ENCODE assay signal across 8 mouse cellular contexts in genomic region chr8:123682073-123682761, GRCm38 (mm10). TPM values are rescaled to one million over a fixed set of nuclear protein-coding genes. Genes with fewer than 3 reads are reported as not detected.
A peak's percentile ranks its signal among the peaks of the same experiment; 100 is the strongest.
DNase-seq lines count a peak whose midpoint lies in the region; ATAC-seq and TF ChIP-seq lines count a peak whose summit lies in the region.

No protein-coding gene starts in this region.

- peaks cover 15% of the 10 kb centered on the region for H3K4me1 ChIP-seq in forebrain, embryonic 10.5 days
- H3K4me1 ChIP-seq in forebrain, embryonic 15.5 days, result peaks cover 4% of the 10 kb centered on the region; the same call in 1 of the 2 replicates
- peaks cover 8% of the 10 kb centered on the region; the same call in 1 of the 2 replicates for H3K4me1 ChIP-seq in intestine, postnatal 0 days (replicated peaks; ENCODE audit: control insufficient read depth, insufficient read depth, low read length)
- H3K4me1 ChIP-seq in liver, embryonic 16.5 days (ENCODE audit: control insufficient read depth, low read depth, low read length), result no peaks in the 10 kb centered on the region
- no peaks in the 10 kb centered on the region for H3K4me1 ChIP-seq in thymus, adult 2 months (replicated peaks; ENCODE audit: control insufficient read depth, insufficient read depth, low read length)

- no peak for ATAC-seq in forebrain, embryonic 15.5 days (replicated peaks)
- peak; percentile 87 for ATAC-seq in intestine, postnatal 0 days
- peak; percentile 72 for ATAC-seq in liver, embryonic 16.5 days (ENCODE audit: low read depth)

- TF ChIP-seq CTCF in intestine, postnatal 0 days (IDR thresholded peaks at IDR 0.05; ENCODE audit: low read depth), result no peak
- TF ChIP-seq CTCF in thymus, adult 2 months (IDR thresholded peaks at IDR 0.05; ENCODE audit: borderline replicate concordance, control insufficient read depth, extremely low read depth, insufficient read depth, low read length, poor library complexity), result no peak

- 19% methylated on average over 18 of the region's 18 CpGs for WGBS in forebrain, embryonic 10.5 days
- WGBS in forebrain, embryonic 15.5 days, result 20% methylated on average over 18 of the region's 18 CpGs
- WGBS in intestine, postnatal 0 days, result 20% methylated on average over 18 of the region's 18 CpGs
- 22% methylated on average over 18 of the region's 18 CpGs for WGBS in liver, embryonic 16.5 days (ENCODE audit: insufficient replicate concordance)
- WGBS in thymus, adult 2 months, result 54% methylated on average over 18 of the region's 18 CpGs

- peak overlapping the region; percentile 70 for H3K27ac ChIP-seq in forebrain, embryonic 10.5 days
- H3K27ac ChIP-seq in forebrain, embryonic 15.5 days (replicated peaks), result no peak overlapping the region
- no peak overlapping the region for H3K27ac ChIP-seq in intestine, postnatal 0 days (ENCODE audit: low read depth, low read length)
- H3K27ac ChIP-seq in liver, embryonic 16.5 days (ENCODE audit: low read length), result no peak overlapping the region
- no peak overlapping the region for H3K27ac ChIP-seq in thymus, adult 2 months (ENCODE audit: control insufficient read depth, insufficient read depth, low read length)

- no peak overlapping the region for H3K9ac ChIP-seq in forebrain, embryonic 15.5 days (replicated peaks)
- no peak overlapping the region for H3K9ac ChIP-seq in intestine, postnatal 0 days (ENCODE audit: low read depth, low read length)
- no peak overlapping the region for H3K9ac ChIP-seq in liver, embryonic 16.5 days (ENCODE audit: low read depth, low read length)

- H3K27me3 ChIP-seq in forebrain, embryonic 10.5 days (ENCODE audit: poor library complexity, severe bottlenecking), result 0 out of 2 replicates have a peak, but pooled peaks cover 9% of the 10 kb centered on the region
- no peaks in the 10 kb centered on the region for H3K27me3 ChIP-seq in forebrain, embryonic 15.5 days
- H3K27me3 ChIP-seq in intestine, postnatal 0 days (replicated peaks; ENCODE audit: control insufficient read depth, insufficient read depth, low read length), result no peaks in the 10 kb centered on the region
- H3K27me3 ChIP-seq in liver, embryonic 16.5 days (ENCODE audit: control insufficient read depth, insufficient read depth, low read depth, low read length), result no peaks in the 10 kb centered on the region
- no peaks in the 10 kb centered on the region for H3K27me3 ChIP-seq in thymus, adult 2 months (ENCODE audit: control insufficient read depth, insufficient read depth, low read length)

- peak; percentile 84 for DNase-seq in forebrain, embryonic 10.5 days (ENCODE audit: extremely low spot score, low spot score)
- peak; percentile 7 for DNase-seq in CD4-positive helper T cell, adult 2 months (ENCODE audit: low read depth, low spot score)
- DNase-seq in embryo, embryonic 10.5 days (ENCODE audit: low spot score), result peak; percentile 91
- DNase-seq in retina, postnatal 7 days (ENCODE audit: low read depth, low spot score), result peak; percentile 39
- no peak for DNase-seq in thymus, adult 2 months

- H3K9me3 ChIP-seq in forebrain, embryonic 10.5 days, result no peaks in the 10 kb centered on the region; the same call in 1 of the 2 replicates
- H3K9me3 ChIP-seq in forebrain, embryonic 15.5 days, result no peaks in the 10 kb centered on the region
- H3K9me3 ChIP-seq in intestine, postnatal 0 days (ENCODE audit: control insufficient read depth), result no peaks in the 10 kb centered on the region
- no peaks in the 10 kb centered on the region for H3K9me3 ChIP-seq in liver, embryonic 16.5 days (replicated peaks; ENCODE audit: control insufficient read depth, low read length)

- no peaks in the 10 kb centered on the region for H3K36me3 ChIP-seq in forebrain, embryonic 10.5 days (replicated peaks)
- H3K36me3 ChIP-seq in forebrain, embryonic 15.5 days, result no peaks in the 10 kb centered on the region
- no peaks in the 10 kb centered on the region for H3K36me3 ChIP-seq in intestine, postnatal 0 days (ENCODE audit: control insufficient read depth, insufficient read depth)
- H3K36me3 ChIP-seq in liver, embryonic 16.5 days (ENCODE audit: control insufficient read depth, insufficient read depth), result no peaks in the 10 kb centered on the region
- H3K36me3 ChIP-seq in thymus, adult 2 months (ENCODE audit: control insufficient read depth, insufficient read depth, low read length), result no peaks in the 10 kb centered on the region

- peak overlapping the region; percentile 36 for H3K4me3 ChIP-seq in forebrain, embryonic 10.5 days
- no peak overlapping the region for H3K4me3 ChIP-seq in forebrain, embryonic 15.5 days
- no peak overlapping the region for H3K4me3 ChIP-seq in intestine, postnatal 0 days (ENCODE audit: low read depth, low read length)
- H3K4me3 ChIP-seq in liver, embryonic 16.5 days (ENCODE audit: low read depth, low read length), result no peak overlapping the region
- H3K4me3 ChIP-seq in thymus, adult 2 months (ENCODE audit: control insufficient read depth, insufficient read depth, low read length), result no peak overlapping the region

- H3K4me2 ChIP-seq in forebrain, embryonic 15.5 days (replicated peaks), result no peak overlapping the region
- peak overlapping the region; percentile 44 for H3K4me2 ChIP-seq in intestine, postnatal 0 days (replicated peaks; ENCODE audit: low read depth)
- H3K4me2 ChIP-seq in liver, embryonic 16.5 days (ENCODE audit: low read depth, low read length), result peak overlapping the region; percentile 8; the same call in 1 of the 2 replicates

- no peak for TF ChIP-seq POLR2A in thymus, adult 2 months (IDR thresholded peaks at IDR 0.05; ENCODE audit: control insufficient read depth, extremely low read depth, insufficient read depth, low read length, poor library complexity)

RNA-seq across cellular contexts. Expression of gene Rhou, which starts 28.5 kb away (rescaled TPM):
- 5.9 and 6.0 TPM in 2 replicates for polyA plus RNA-seq in forebrain, embryonic 10.5 days (2016; fragmentation: Nextera tagmentation; extraction: Ambion mirVana)
- 8.6 and 10.4 TPM in 2 replicates for polyA plus RNA-seq in forebrain, embryonic 15.5 days (2015; fragmentation: Nextera tagmentation; extraction: Ambion mirVana)
- 18.7 and 19.5 TPM in 2 replicates for polyA plus RNA-seq in intestine, postnatal 0 days (2015; fragmentation: Nextera tagmentation; extraction: Ambion mirVana)
- polyA plus RNA-seq in liver, embryonic 16.5 days (2015; fragmentation: Nextera tagmentation; extraction: Ambion mirVana), result 1.5 and 1.8 TPM in 2 replicates
- 3.1 and 3.5 TPM in 2 replicates for polyA plus RNA-seq in thymus, adult 2 months (2012; rRNA removed)
